Mouse (Mus musculus): ENCODE data around the gene Cd81. TPM values are rescaled to one million over a fixed set of nuclear protein-coding genes. Genes with fewer than 3 reads are reported as not detected.
A peak's percentile ranks its signal among the peaks of the same experiment; 100 is the strongest.

Cd81 gene
- polyA plus RNA-seq, 1 experiment from 2014 or later, result 493 TPM

DNA sequence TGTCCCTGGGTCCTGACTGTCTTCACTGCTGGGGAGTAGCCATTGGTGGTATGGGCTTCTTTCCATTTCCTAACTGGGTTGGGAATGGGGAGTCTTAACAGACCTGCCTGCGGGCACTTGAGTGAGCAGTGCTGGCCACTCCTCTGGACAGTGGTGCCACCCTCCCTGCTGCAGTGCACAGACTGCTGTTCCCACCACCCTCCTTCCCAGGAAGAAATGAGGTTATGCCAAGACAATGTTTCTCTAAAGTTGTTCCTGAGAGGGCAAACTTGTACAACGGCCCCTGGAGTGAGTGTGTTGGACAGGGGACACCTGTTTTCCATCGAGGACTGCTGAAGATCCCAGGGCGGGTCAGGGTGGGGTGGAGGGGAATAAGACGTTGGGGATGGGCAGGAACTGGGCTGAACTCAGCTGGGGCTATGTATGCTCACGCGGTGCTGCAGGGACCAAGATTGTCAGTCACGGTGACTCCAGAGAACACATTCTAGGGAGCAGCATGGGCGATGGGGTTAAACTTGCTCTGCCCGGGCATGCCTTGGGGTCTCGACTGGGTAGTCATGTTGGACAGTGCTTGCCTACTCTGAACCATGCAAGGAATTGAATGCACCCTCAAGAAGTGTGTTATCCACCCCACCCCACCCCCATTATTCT is 1.5 kb downstream of the Cd81 start:
- no peaks in the 10 kb centered on the region for H3K27me3 ChIP-seq (replicated peaks)
- H3K4me1 ChIP-seq, result peaks cover 65% of the 10 kb centered on the region
- peak overlapping the region; percentile 88 for H3K27ac ChIP-seq (replicated peaks)
- peak overlapping the region; percentile 93 for H3K9ac ChIP-seq (replicated peaks)
- H3K36me3 ChIP-seq, result no peaks in the 10 kb centered on the region
- no peaks in the 10 kb centered on the region for H3K9me3 ChIP-seq (replicated peaks)
- peak overlapping the region; percentile 87 for H3K4me3 ChIP-seq (replicated peaks)
- peak overlapping the region; percentile 70 for H3K4me2 ChIP-seq
- ATAC-seq (ENCODE audit: low FRiP score), result 0 out of 2 replicates have a peak, but pooled peaks have one; percentile 23
- 62% methylated on average over 11 of the region's 11 CpGs for WGBS

DNA sequence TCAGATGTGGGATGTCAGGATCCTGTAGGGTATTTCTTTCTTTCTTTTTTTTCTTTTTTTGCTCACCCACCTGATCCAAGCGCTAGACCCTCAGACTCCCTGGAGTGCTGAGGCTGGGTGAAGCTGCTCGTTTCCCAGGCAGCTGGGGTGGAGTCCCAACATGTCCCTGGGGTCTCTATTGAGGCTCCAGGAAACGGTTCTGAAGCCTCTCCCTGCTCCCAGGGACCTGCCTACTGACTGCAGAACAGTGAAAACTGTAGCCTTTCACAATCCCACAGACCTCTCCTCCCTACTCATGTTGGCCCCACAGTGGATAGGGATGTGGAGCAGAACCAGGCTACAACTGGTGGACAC is 2.0 kb downstream of the Cd81 start:
- no peak for ATAC-seq (ENCODE audit: low FRiP score)
- no peaks in the 10 kb centered on the region for H3K36me3 ChIP-seq
- no peaks in the 10 kb centered on the region for H3K9me3 ChIP-seq (replicated peaks)
- H3K4me1 ChIP-seq, result peaks cover 69% of the 10 kb centered on the region
- 24% methylated on average over 3 of the region's 3 CpGs for WGBS
- no peak overlapping the region for H3K27ac ChIP-seq (replicated peaks)
- H3K9ac ChIP-seq (replicated peaks), result peak overlapping the region; percentile 93
- peak overlapping the region; percentile 70 for H3K4me2 ChIP-seq
- H3K4me3 ChIP-seq (replicated peaks), result peak overlapping the region; percentile 87
- no peaks in the 10 kb centered on the region for H3K27me3 ChIP-seq (replicated peaks)

DNA sequence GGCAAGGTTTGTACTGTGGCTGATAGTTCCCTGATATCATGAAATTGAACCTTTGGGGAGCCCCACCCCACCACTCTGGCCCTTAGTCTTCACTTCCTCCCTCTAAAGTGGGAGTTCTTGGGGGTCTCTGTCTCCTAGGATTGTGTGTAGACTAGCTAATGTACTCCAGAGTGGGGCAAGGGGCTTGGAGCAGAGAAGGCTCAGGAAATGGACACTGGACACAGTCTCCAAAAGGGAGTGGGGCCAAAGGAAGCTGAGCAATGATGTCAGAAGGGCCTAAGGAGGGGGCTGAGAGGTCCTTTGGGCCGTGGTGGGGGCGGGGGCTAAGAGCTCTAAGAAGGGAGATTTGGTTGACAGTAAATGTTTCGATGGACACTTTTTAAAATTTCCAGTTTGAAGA is 2.5 kb downstream of the Cd81 start:
- peak overlapping the region; percentile 87 for H3K4me3 ChIP-seq (replicated peaks)
- H3K36me3 ChIP-seq, result no peaks in the 10 kb centered on the region
- WGBS, result 91% methylated on average over 3 of the region's 3 CpGs
- H3K27me3 ChIP-seq (replicated peaks), result no peaks in the 10 kb centered on the region
- no peaks in the 10 kb centered on the region for H3K9me3 ChIP-seq (replicated peaks)
- peak overlapping the region; percentile 48 for H3K27ac ChIP-seq (replicated peaks)
- no peak for ATAC-seq (ENCODE audit: low FRiP score)
- H3K4me2 ChIP-seq, result peak overlapping the region; percentile 70
- H3K4me1 ChIP-seq, result peaks cover 71% of the 10 kb centered on the region
- H3K9ac ChIP-seq (replicated peaks), result peak overlapping the region; percentile 93

DNA sequence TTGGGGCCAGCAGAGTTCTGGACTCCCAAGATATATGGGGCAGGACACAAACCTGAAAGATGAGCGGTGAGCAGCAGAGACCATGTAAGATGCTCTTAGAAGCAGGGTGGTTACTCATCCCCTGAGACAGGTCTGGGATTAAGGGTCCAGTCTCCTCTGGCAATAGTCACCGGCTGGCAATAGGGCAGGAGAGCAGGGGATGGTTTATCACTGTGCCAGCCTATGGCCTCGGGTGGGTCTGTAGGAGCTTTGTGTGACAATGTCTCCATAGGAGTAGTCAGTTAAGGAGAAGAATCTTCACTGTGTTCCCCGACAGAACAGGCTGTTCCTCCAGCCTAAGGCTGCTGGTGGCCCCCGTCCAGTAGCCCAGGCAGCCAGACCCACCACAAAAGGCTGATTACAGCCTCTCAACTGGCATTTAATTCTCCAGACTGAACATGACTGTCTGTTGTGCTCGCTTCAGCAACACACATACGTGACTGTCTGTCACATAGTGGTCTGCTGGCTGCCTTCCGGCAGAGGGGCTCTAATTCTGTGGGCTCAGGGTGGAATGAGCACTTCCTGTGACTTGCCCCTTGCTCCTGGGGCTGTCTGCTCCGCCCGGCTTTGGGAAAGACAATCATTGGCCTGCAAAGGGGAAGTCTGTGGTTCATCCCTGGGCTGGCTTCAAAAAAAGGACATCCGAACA is 3.1 kb downstream of the Cd81 start:
- peak overlapping the region; percentile 87 for H3K4me3 ChIP-seq (replicated peaks)
- peak overlapping the region; percentile 70 for H3K4me2 ChIP-seq
- H3K27ac ChIP-seq (replicated peaks), result peak overlapping the region; percentile 48
- ATAC-seq (ENCODE audit: low FRiP score), result no peak
- 0 out of 2 replicates have a peak, but pooled peaks cover 1% of the 10 kb centered on the region for H3K36me3 ChIP-seq
- no peaks in the 10 kb centered on the region for H3K27me3 ChIP-seq (replicated peaks)
- WGBS, result 68% methylated on average over 11 of the region's 11 CpGs
- H3K9me3 ChIP-seq (replicated peaks), result no peaks in the 10 kb centered on the region
- peak overlapping the region; percentile 93; the same call in 1 of the 2 replicates for H3K9ac ChIP-seq (replicated peaks)
- peaks cover 77% of the 10 kb centered on the region for H3K4me1 ChIP-seq

DNA sequence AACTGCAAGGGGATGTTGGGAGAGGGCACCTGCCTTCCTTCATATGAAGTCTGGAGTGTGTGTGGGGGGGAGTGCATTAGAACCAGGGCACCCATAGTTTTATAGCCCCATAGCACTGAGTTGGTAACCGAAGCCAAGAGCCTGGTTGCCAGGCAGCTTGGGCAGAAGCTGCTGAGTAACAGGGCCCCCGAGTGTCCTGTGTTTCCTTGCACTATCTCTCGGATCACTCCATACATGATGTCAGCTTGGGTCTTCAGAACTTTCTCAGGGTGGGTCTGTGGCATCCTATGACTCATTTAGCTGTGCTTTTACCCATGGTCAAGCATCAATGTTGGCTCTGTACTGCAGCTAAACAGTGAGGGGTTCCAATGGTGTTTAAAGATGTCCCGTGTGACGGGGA is 4.5 kb downstream of the Cd81 start:
- no peak overlapping the region for H3K4me3 ChIP-seq (replicated peaks)
- no peak for ATAC-seq (ENCODE audit: low FRiP score)
- H3K9ac ChIP-seq (replicated peaks), result no peak overlapping the region
- H3K9me3 ChIP-seq (replicated peaks), result no peaks in the 10 kb centered on the region
- H3K27ac ChIP-seq (replicated peaks), result no peak overlapping the region
- 0 out of 2 replicates have a peak, but pooled peaks cover 3% of the 10 kb centered on the region for H3K36me3 ChIP-seq
- H3K27me3 ChIP-seq (replicated peaks), result no peaks in the 10 kb centered on the region
- WGBS, result 83% methylated on average over 5 of the region's 5 CpGs
- peaks cover 81% of the 10 kb centered on the region for H3K4me1 ChIP-seq
- peak overlapping the region; percentile 15 for H3K4me2 ChIP-seq

DNA sequence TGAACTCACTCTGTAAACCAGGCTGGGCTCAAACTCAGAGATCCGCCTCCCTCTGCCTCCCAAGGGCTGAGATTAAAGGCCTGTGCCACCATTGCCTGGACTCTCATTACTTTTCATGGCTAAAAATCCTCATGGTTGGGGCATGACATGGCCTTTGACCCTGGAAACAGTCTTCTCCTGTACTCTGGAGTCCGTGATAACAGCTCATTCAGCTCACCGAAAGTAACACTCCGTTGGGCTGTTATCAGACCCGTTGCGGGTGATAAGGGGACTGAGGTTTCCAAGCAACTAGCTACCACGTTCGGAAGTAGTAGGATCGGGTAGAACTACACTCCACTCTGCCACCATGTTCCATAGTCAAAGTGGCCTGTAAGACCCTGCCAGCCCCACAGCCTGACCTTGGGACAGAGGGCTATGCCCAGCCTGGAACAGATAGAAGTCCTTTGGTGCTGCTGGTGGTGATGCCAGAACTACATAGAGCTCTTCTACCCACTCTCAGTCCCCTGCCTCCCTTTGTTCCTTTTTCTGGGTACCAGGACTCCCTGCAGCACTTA is 5.2 kb downstream of the Cd81 start:
- H3K27ac ChIP-seq (replicated peaks), result peak overlapping the region; percentile 54; the same call in 1 of the 2 replicates
- H3K4me2 ChIP-seq, result 0 out of 2 replicates have a peak overlapping the region, but pooled peaks have one; percentile 3
- WGBS, result 80% methylated on average over 9 of the region's 9 CpGs
- no peaks in the 10 kb centered on the region for H3K9me3 ChIP-seq (replicated peaks)
- no peak for ATAC-seq (ENCODE audit: low FRiP score)
- H3K4me1 ChIP-seq, result peaks cover 76% of the 10 kb centered on the region
- no peaks in the 10 kb centered on the region for H3K27me3 ChIP-seq (replicated peaks)
- H3K36me3 ChIP-seq, result peaks cover 10% of the 10 kb centered on the region; the same call in 1 of the 2 replicates
- no peak overlapping the region for H3K4me3 ChIP-seq (replicated peaks)
- H3K9ac ChIP-seq (replicated peaks), result no peak overlapping the region

DNA sequence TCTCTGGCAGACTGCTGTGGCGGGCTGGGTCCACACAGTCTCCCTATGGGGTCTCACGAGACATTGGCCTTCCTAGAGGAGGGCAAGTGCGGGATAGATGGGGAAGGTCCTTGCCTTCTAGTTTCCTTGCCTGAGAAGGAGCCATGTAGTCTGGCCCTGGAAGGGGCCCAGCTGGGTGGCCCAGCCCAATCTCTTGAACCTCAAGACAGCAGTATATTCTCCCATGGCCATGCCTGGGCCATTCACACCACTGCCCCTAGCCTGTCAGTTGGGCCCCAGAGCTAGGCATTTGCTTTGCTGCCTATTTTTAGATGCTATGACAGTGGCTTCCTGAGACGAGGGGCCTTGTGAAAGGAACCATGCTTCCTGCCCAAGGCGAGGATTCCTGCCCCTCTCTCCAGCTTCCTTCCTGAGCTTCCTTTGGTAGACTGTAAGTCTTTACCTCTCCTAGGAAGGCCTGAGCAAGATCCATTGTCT is 5.7 kb downstream of the Cd81 start:
- ATAC-seq (ENCODE audit: low FRiP score), result no peak
- no peak overlapping the region for H3K9ac ChIP-seq (replicated peaks)
- H3K4me3 ChIP-seq (replicated peaks), result no peak overlapping the region
- 0 out of 2 replicates have a peak overlapping the region, but pooled peaks have one; percentile 3 for H3K4me2 ChIP-seq
- H3K27ac ChIP-seq (replicated peaks), result peak overlapping the region; percentile 54
- peaks cover 76% of the 10 kb centered on the region for H3K4me1 ChIP-seq
- no peaks in the 10 kb centered on the region for H3K27me3 ChIP-seq (replicated peaks)
- WGBS, result 79% methylated on average over 5 of the region's 5 CpGs
- peaks cover 15% of the 10 kb centered on the region for H3K36me3 ChIP-seq
- H3K9me3 ChIP-seq (replicated peaks), result no peaks in the 10 kb centered on the region

DNA sequence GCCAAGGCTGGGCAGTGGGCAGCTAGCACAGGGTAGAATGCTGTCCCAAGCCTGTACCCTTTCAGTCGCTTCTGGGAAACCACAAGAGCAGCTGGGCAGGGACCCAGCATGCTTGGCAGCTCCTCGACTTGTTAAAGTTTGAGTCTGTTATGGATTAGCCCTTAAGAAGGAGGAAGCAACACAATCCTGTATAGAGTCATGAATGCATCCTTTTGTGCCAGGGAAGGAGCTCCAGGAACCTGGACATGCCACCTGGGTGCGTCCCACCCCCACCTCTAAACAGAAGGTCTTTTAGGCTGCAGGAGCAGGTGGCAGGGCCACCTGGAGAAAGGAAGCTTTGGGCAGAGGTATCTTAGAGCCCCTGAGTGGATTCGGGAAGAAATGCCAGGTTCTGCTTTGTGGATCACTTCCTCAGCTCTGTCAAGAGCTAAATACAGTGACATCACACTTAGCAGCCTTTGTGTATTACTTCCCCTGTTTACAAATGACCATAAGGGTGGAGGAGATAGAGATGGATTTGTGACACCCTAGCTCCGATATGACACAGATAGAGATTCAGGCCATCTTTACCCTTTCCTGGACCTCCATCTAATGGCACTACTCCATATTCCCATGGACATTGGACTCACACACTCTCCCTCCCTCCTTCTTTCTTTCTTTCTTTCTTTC is 6.8 kb downstream of the Cd81 start:
- Histone ChIP-seq H3K9ac (replicated peaks) (no peak overlapping the region), H3K4me3 (replicated peaks) (no peak overlapping the region), H3K27me3 (replicated peaks) (no peaks in the 10 kb centered on the region), H3K36me3 (peaks cover 25% of the 10 kb centered on the region), H3K4me2 (peak overlapping the region; percentile 1; the same call in 1 of the 2 replicates), H3K4me1 (peaks cover 73% of the 10 kb centered on the region), H3K9me3 (replicated peaks) (no peaks in the 10 kb centered on the region), H3K27ac (replicated peaks) (peak overlapping the region; percentile 54)
- WGBS, result 75% methylated on average over 5 of the region's 5 CpGs
- ATAC-seq (ENCODE audit: low FRiP score), result no peak

DNA sequence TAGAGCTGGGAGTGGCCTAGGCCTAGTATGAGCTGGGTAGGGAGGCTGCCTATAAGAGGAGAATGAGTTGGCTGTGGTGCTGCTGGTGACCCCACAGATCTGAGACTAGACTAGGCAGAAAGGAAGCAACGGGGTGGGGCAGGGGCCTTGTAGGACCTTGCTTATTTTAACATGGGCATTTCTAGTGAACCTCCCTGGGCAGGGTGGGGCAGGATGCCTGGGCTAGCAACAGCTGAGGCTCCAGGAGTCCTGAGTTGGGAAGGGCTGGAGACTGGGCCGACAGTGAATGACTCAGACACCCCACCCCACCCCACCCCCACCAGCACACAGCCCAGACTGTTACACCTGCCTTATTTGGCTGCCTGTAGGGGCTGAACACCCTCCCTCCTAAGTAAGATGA is 10.2 kb downstream of the Cd81 start:
- H3K4me1 ChIP-seq, result peaks cover 49% of the 10 kb centered on the region
- H3K4me2 ChIP-seq, result no peak overlapping the region
- WGBS, result 79% methylated on average over 2 of the region's 2 CpGs
- H3K9me3 ChIP-seq (replicated peaks), result no peaks in the 10 kb centered on the region
- no peak overlapping the region for H3K9ac ChIP-seq (replicated peaks)
- H3K4me3 ChIP-seq (replicated peaks), result no peak overlapping the region
- no peak overlapping the region for H3K27ac ChIP-seq (replicated peaks)
- no peaks in the 10 kb centered on the region for H3K27me3 ChIP-seq (replicated peaks)
- H3K36me3 ChIP-seq, result peaks cover 58% of the 10 kb centered on the region
- ATAC-seq (ENCODE audit: low FRiP score), result no peak

DNA sequence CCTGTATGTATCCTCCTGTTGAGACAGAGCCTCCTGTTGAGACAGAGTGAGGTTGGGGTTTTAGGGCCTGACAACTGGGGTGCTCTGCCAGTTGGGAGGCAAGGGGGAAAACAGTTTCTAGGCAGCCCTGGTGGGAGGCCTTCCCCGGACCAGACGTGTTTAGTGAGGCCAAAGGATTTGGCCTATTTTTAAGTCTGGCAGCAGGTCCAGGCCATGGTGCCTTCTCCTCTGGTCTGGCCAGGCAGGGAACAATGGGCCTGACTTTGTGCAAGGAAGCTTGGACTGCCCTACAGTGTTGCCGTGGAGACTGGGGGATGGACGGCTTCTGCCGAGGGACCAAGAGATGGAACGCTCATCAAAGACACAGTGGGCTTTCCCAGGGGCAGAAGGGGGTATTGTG is 11.7 kb downstream of the Cd81 start:
- Histone ChIP-seq H3K4me1 (peaks cover 45% of the 10 kb centered on the region), H3K27me3 (replicated peaks) (no peaks in the 10 kb centered on the region), H3K4me3 (replicated peaks) (no peak overlapping the region), H3K9ac (replicated peaks) (no peak overlapping the region), H3K9me3 (replicated peaks) (no peaks in the 10 kb centered on the region), H3K4me2 (no peak overlapping the region), H3K27ac (replicated peaks) (no peak overlapping the region), H3K36me3 (peaks cover 59% of the 10 kb centered on the region)
- 29% methylated on average over 6 of the region's 6 CpGs for WGBS
- ATAC-seq (ENCODE audit: low FRiP score), result no peak

DNA sequence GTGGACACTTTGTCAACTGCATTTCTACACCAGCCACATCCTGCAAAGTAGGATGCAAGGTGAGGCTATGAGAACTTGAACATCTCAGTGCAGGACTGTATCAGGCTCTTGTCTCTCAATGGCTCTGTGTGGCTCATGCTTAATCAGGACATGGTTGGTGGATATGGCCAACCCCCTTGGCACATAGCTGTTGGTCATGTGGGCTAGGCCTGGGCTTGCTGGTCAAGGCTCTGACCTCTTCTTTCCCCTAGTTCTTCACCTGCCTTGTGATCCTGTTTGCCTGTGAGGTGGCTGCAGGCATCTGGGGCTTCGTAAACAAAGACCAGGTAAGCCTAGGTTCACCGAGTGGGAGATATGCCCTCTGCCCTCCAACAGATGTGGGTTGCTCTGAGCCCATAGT is 13.2 kb downstream of the Cd81 start:
- H3K27me3 ChIP-seq (replicated peaks), result no peaks in the 10 kb centered on the region
- peaks cover 44% of the 10 kb centered on the region for H3K4me1 ChIP-seq
- peaks cover 58% of the 10 kb centered on the region for H3K36me3 ChIP-seq
- H3K9me3 ChIP-seq (replicated peaks), result no peaks in the 10 kb centered on the region
- H3K4me2 ChIP-seq, result no peak overlapping the region
- no peak overlapping the region for H3K27ac ChIP-seq (replicated peaks)
- no peak for ATAC-seq (ENCODE audit: low FRiP score)
- 100% methylated on average over 2 of the region's 2 CpGs for WGBS
- no peak overlapping the region for H3K4me3 ChIP-seq (replicated peaks)
- H3K9ac ChIP-seq (replicated peaks), result no peak overlapping the region

All from neural tube, embryonic 15.5 days (tissue).